Mouse (Mus musculus) C2C12 (cell line): ENCODE data around the gene Insig1.

Experiments
- CEBPB ChIP-seq: IDR thresholded peaks from one replicate; pipeline ENCODE4 v1.6.1; 2011; ENCODE audit warnings: low read depth, mild to moderate bottlenecking, control low read depth, moderate library complexity
- CTCF ChIP-seq: IDR thresholded peaks from one replicate; pipeline ENCODE4 v1.5.1; 2011; ENCODE audit not compliant: control insufficient read depth, insufficient read depth, insufficient read length
- FOSL1 ChIP-seq: IDR thresholded peaks from one replicate; pipeline ENCODE4 v1.8.0; 2011; ENCODE audit warnings: mild to moderate bottlenecking, low read length; ENCODE audit not compliant: poor library complexity, insufficient read depth, severe bottlenecking
- MAX ChIP-seq: IDR thresholded peaks from one replicate; pipeline ENCODE4 v1.6.1; 2011; ENCODE audit warnings: mild to moderate bottlenecking, control low read depth
- MYOD1 ChIP-seq: IDR thresholded peaks from one replicate; pipeline ENCODE4 v1.6.1; 2011; ENCODE audit warnings: low read depth; ENCODE audit not compliant: control insufficient read depth, insufficient read length
- MYOG ChIP-seq: IDR thresholded peaks from one replicate; pipeline ENCODE4 v1.6.1; 2011; ENCODE audit not compliant: control insufficient read depth, insufficient read length; ENCODE audit errors: extremely low read depth
- USF1 ChIP-seq: IDR thresholded peaks from one replicate; pipeline ENCODE4 v1.6.1; 2011; ENCODE audit warnings: low read depth, mild to moderate bottlenecking, control low read depth, moderate library complexity

DNA sequence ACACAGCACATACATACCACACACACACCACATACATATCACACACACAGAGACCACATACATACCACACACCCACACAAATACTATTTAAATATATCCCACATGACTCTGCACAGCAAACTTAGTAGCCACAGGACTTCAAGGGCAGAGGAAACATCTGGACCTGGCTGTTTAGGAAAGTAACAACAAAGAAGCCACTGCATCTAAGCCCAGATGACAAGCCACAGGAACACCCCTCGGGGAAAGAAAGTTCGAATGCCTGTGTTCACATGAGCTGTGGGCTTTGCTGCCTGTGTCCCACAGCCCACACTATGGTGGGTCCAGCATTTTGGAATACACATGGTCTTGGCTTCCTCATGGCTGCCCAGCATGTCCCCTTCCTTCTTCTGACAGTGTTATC lies 13.6 kb downstream of the Insig1 start:
- no peak for TF ChIP-seq MAX
- no peak for TF ChIP-seq CTCF
- no peak for TF ChIP-seq USF1
- TF ChIP-seq CEBPB = no peak
- no peak for TF ChIP-seq MYOD1
- TF ChIP-seq FOSL1 = no peak
- no peak for TF ChIP-seq MYOG
